Mouse (Mus musculus) stomach, postnatal 0 days (tissue): Measurements from ENCODE around the gene Psmd2.

ENCODE experiments used
- CTCF ChIP-seq: IDR thresholded peaks from 2 replicates; pipeline ENCODE4 v1.5.1; 2016; ENCODE audit warnings: antibody characterized with exemption, low read depth, mild to moderate bottlenecking, moderate library complexity
- EP300 ChIP-seq: optimal IDR thresholded peaks from 2 replicates; pipeline ENCODE3; 2016; ENCODE audit warnings: antibody characterized with exemption

DNA sequence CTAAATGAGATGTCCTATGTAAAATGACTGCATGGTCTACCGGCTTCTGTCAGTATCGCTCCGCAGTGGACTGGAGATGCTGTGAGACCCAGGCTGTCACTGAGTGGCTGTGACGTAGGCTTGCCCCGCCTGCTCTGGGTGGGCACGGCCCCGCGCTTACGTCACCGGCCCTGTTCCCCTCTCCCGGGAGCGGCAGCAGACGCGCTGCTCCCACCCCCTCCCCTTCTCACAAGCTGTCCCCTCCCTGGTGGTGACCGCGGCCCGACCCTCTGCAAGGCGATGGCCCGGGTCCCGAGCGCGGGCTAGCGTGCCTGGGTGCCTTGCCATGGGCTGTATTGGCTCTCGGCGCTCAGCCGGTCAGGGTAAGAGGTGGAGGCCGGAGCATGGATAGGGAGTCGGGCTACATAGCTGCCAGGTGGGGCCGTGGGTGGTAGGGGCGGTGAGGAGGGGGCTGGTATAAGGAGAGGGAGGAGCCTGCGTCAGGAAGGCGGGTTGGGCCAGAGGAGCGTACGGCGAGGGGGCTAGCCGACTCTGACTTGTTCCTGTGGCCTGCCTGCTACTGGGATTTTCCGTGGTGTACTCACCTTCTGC, 41.8 kb downstream of the Psmd2 start, which contains the start of gene Fam131a:
- TF ChIP-seq EP300 (no peak), CTCF (no peak; the same call in 1 of the 2 replicates)
